Mouse (Mus musculus) erythroblast, embryonic 14.5 days (primary cell): ENCODE data around the gene Mettl23.

Source experiments
- GATA1 ChIP-seq: IDR thresholded peaks from 2 replicates; pipeline ENCODE4 v1.6.1; 2012; ENCODE audit warnings: low read length, inconsistent platforms, mixed read lengths
- TAL1 ChIP-seq: IDR thresholded peaks from 3 replicates; pipeline ENCODE4 v1.6.1; 2012; ENCODE audit warnings: low read length, inconsistent platforms, mixed read lengths

DNA sequence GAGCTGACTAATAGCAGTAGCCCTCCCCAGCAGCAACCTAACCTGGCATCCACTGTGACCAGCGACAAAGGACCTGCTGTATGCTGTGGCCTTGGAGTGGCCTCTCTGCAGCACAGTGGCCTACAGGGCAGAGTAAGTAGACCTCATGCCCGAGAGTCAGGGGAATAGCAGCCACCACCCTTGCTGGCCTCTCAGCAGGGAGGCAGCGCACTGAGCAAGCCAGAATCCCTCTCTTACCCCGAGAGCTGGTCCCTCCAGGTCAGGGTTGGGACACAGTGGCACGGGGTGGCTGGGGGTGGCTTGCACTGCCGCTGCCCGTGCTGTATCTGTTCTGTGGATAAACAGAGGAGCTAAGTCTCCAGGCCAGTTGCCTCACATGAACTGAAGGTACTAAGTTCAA is 3.5 kb upstream of the Mettl23 start:
- TF ChIP-seq GATA1 (no peak), TAL1 (no peak)
